Mouse (Mus musculus): Measurements from ENCODE around the gene Ppp1r8.
"Not testable (repeated sequence)": the region's sequence is repeated elsewhere in the genome, so short reads cannot be mapped to it uniquely, and the experiment has no call there.

Gene Ppp1r8

DNA sequence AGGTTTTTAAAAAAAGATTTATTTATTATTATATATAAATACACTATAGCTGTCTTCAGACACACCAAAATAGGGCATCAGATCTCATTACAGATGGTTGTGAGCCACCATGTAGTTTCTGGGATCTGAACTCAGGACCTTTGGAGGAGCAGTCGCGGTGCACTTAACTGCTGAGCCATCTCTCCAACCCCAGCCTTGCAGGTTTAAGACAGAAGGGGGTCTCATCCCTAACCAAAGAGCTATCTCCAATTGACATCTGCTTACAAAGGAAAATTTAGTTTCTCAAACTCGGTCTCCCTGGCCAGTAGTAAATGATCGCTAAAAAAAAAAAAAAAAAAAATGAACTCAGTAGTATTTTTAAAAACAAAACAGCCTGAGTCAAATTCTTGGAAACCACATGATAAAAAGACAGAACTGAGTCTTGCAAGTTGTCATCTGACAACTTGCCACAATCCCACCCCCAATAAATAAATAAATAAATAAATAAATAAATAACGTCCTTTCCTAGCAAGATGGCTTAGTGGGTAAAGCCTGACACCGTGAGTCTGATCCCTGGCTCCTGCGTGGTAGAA lies 36.3 kb downstream of the Ppp1r8 start:
- no peak for DNase-seq

DNA sequence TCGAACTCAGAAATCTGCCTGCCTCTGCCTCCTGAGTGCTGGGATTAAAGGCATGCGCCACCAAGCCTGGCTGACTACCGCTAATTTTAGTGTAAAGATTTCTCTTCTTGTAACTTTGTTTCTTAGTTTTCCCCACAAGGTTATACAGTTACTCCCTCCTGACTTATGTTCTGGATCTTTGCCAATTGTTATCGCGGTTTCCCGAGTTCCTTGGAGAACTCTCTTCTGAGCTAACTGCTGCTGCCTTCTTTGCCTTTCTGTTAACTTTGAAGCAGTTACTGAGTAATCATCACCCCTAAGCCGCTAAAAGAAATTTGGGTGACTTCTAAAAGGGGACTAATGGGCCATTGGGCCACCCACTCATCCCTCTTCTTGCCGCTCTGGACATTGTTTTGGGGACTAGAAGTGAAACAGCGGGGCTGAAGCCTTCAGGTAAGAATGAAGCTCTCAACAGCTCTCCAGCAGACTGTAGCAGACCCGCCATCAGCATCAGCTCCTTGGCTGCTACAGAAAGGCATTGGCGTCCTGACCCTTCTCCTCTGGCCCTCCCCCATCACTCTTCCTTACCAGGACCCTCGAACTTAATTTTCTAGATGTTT lies 37.3 kb downstream of the Ppp1r8 start:
- no peak for DNase-seq

DNA sequence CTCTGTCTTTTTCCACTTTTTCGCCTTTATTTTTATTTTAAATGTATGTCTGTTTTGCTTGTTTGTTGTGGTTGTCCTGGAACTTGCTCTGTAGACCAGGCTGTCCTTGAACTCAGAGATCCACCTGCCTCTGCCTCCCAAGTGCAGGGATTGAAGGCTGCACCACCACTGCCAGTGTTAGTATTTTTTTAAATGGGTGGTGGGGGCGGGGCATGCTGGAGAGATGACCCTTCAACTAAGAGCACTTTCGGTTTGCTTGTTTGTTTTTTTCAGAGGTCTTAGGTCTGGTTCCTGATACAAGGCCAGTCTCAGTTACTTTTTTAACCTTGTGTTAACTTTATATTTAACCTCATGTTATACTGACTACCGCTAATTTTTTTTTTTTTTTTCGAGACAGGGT lies 37.8 kb downstream of the Ppp1r8 start:
- no peak for DNase-seq

DNA sequence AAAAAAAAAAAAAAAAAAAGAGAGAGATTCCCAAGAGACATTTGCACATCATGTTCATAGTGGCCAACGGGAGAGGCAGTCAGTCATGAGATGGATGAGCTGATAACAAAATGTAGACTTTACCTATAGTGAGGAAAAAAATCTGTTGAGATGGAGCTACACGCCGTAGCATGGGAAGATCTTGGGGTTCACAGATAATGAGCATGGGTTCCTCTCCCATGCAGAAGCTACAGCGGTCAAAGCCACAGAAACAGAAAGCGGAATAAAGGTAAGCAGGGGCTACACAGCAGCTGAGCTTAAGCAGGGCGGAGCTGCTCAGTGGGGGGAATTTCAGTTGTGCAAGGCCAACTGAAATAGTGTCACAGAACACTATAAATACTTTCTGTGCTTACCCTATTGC lies 38.6 kb downstream of the Ppp1r8 start:
- peak; percentile 30 to 44 for DNase-seq

DNA sequence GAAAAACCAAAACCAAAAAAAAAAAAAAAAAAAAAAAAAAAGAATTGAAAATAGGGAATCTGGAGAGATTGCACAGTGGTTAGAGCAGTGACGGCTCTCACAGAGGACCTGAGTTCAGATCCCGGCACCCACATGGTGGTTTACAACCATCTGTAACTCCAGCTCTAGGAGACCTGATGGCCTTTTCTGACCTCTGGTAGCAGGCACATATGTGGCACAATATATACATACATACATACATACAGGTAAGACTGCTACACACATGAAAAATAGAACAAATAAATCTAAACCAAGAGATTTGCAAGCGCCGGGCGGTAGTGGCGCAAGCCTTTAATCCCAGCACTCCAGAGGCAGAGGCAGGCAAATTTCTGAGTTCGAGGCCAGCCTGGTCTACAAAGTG lies 39.1 kb downstream of the Ppp1r8 start:
- DNase-seq = no peak

DNA sequence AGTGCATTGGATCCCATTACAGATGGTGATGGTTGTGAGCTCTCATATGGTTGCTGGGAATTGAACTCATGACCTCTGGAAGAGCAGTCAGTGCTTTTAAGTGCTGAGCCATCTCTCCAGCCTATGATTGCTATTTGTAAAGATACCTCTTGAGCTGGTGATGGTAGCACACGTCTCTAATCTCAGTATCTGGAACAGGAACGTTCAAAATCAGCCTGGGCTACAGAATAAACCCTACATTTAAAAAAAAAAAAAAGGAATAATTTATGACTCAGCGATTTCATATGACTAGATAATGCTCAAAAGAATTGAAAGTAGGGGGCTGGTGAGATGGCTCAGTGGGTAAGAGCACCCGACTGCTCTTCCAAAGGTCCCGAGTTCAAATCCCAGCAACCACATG lies 39.8 kb downstream of the Ppp1r8 start:
- no peak for DNase-seq

DNA sequence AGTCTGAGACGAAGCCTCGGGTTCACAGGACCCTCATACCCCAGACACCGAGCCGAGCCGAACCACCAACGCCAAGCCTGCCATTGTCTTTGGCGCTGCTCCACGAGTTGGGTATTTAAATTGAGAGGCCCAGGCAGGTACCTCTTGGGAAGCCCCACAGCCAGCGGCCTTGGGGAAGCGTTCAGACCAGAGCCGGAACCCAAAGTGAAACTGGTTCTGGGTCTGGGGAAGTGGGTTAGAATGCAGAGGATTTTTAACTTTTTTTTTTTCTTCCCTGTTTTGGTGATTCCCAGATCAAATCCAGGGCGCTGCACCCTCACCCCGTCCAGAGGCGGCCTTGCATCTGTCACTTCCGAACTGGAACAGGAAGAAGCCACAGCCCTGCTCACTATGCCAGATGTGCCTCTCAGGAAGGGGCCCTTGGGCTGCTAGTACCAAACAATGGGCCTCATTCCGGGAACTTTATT lies 40.8 kb downstream of the Ppp1r8 start:
- DNase-seq = no peak

DNA sequence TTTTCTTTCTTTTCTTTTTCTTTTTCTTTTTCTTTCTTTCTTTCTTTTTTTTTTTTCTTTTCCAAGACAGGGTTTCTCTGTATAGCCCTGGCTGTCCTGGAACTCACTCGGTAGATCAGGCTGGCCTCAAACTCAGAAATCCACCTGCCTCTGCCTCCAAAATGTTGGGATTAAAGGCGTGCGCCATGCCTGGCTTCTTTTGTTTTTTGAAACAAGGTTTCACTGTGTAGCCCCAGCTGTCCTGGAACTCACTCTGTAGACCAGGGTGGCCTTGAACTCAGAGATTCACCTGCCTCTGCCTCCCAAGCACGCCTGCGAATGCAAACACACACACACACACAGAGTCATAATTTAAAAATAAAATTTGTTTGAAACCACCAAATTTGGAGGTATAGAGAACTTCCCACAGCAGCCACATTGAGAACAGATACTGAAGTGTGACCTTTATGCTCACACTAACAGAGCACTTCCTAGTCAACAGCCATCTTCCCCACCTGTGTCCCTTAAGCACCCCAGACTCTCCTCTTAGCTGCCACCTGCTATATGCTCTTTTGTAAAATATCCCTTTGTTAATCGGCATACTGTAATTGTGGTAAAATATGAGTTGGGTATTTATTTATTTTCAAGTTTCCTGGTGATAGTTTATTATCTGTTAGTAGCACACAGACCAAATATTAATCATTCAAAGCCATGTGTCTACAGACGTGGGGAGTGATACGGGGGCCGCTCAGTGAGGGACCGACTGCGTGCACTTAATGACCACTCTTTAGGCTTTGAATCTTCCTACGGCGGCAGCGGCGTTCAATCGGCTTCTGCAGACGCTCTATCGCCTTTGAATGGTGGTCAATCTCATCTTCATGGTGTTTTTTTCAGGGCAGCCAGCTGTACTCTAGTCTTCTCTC lies 41.5 kb downstream of the Ppp1r8 start:
- no peak for DNase-seq

DNA sequence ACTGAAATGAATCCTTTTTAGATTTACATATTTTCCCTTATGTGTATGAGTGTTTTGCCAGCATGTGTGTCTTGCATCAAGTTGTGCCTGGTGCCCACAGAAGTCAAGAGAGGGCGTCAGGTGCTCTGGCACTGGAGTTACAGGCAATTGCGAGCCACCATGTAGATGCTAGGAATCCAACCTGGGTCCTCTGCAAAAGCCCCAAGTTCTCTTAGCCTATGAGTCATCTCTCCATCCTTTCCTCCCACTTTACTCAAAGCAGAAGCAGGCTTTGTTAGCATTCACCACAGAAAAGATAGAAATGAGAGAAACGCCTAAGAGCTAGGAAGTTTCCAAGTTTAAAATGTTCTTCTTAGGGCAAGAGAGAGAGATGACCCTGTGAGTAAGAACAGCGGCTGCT lies 43.1 kb downstream of the Ppp1r8 start:
- DNase-seq = no peak

DNA sequence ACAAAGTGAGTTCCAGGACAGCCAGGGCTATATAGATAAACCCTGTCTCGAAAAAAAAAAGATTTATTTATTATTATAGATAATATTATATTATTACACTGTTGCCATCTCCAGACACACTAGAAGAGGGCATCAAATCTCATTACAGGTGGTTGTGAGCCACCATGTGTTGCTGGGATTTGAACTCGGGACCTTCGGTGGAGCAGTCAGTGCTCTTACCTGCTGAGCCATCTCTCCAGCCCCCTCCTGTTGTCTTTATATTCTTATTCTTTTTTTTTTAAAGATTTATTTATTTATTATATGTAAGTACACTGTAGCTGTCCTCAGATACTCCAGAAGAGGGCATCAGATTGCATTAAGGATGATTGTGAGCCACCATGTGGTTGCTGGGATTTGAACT lies 44.3 kb downstream of the Ppp1r8 start:
- not testable (repeated sequence) for DNase-seq

DNA sequence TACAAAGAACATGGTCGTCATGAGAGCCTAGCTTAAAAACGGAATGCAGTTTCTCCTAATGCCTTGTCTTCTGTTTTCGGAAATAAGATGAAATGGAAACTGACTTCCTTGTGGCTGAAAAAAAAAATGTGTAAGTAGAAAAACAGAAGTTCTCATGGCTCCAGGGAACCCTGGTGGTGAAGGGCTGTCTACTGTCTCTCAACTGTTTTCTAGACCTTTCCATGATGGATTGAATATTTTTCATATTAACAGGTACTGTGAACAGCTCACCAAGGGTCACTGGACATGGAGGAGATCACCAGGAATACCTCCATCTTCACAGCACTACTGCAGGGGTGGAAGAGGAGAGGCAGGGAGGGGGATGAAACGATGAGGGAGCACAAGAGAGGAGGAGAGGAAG lies 44.9 kb downstream of the Ppp1r8 start:
- no peak for DNase-seq

DNA sequence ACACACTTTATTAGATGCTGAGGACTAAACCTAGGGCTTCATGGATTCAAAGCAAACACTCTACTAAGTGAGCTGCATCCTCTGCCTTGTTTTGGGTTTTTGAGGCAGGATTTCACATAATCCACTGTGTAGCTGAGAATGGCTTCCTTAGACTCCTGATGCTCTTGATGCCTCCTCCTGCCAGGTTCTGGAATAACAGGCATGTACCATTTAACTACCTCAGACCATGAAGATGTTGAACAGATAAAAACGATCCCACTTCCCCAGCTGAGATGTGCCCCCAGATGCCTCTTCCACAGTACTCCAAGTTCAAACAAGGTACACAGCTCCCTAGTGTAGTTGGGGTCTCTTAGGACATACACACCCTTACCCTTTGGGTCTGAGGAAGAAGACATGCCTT lies 45.5 kb downstream of the Ppp1r8 start:
- DNase-seq = no peak

DNA sequence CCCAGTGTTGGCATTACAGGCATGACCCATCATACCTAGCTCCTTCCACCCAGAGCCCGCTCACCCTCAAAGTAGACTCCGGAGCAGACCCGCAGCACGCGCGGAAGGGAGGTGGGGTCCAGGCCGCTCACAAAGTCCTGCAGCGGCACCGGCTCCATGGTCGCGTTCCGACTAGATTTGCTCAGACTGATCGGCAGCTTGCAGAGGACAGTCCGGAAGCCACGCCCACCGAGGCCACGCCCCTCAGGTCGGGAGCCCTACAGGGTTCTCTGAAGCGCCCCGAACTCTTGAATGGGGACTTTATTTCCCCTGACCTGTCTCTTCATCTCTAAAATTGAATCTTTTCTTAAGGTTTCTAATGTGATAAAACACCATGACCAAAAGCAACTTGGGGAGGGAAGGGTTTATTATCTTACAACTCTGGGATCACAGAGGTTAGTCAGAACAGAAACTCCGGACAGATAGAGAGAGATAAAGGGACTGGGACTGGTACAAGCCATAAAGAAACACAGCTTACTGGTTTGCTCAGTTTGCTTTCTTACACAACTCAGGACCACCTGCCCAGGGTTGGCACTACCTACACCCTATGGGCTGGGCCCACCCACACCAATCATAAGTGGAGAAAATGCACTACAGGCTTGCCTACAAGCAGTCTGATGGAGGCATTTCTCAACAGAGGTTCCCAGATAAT lies 46.6 kb downstream of the Ppp1r8 start, which contains the start of gene Themis2:
Gene Themis2 (minus strand): TSS at position 192 of the 691 bp plus-strand sequence.
- DNase-seq = peak; percentile 79 to 80

DNA sequence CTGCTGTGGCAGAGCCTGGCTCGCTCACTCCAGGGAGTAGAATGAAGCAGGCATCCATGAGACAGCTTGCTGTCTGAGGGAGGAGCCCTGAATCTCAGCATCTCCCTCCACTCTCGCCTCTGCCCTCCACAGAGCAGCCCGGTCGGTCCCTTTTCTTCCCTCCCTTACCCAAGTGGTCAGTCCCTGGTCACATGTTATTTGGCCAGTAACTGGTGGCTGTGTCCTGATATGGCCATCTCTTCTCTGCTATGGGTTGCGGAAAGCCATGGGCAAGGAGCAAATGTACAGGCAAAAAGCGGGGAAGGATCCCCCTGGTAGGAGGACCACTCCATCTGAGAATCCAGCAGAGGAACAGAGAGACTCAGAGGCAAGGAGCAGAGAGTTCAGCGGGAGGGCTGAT lies 47.8 kb downstream of the Ppp1r8 start:
- DNase-seq = no peak

DNA sequence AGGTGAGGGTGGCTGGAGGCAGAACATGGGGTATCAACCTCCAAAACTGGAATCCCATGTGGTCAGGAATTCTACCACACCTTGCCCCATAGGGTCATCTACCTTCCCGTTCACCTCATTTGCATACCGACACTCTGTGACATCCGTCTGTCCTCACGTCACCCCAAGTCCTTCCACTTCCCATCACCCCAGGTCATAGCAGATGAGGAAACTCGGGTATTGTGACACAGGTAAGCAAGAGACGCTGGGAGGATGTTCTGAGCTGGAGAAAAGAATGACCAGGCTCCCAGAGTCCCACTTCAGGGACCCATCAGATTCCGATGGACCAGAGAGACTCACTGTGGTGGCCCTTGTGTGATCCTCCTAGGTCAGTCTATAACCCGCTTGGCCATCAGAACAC lies 48.2 kb downstream of the Ppp1r8 start:
- peak; percentile 48 to 59 for DNase-seq

DNA sequence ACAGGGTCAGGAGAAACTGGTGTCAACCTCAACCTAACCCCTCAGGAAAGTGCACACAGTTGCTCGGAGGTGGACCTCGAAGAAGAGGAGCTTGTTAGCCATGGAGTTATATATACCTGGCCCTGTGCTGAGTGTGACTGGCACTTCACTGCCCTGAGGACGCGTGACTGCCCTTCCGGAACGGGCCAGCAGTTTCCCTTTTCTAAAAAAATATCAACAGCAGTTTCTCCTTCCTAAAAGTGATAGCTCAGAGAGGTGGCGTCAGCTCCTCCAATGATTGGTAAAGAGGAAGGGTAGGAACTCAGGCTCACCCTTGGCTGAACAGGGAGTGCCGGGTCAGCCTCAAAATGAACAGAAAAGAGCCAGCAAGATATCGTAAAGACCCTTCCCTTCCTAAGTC lies 48.9 kb downstream of the Ppp1r8 start:
- DNase-seq = peak; percentile 28

DNA sequence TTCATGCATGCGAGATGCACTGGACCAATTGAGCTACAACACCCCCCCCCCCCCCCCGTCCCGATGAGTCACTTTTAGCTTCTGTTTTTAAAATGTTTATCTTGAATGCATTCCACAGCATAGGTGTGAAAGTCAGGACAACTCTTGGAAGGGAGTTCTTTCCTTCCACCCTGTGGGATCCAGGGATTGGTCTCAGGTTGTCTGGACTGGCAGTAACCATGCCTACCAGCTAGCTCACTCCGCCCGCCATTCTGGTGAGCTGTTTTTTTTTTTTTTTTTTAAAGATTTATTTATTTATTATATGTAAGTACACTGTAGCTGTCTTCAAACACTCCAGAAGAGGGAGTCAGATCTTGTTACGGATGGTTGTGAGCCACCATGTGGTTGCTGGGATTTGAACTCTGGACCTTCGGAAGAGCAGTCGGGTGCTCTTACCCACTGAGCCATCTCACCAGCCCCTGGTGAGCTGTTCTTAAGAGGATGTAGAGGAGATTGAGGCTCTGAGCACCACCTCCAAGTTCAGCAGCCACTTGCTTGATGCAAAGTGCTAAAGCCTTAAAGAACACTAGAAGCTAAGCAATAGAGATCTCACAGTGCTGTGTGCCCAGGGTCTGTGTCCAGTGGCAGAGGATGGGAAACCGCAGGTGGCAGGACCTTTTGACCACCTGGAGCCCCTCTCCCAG lies 49.5 kb downstream of the Ppp1r8 start:
- not testable (repeated sequence) for DNase-seq

DNA sequence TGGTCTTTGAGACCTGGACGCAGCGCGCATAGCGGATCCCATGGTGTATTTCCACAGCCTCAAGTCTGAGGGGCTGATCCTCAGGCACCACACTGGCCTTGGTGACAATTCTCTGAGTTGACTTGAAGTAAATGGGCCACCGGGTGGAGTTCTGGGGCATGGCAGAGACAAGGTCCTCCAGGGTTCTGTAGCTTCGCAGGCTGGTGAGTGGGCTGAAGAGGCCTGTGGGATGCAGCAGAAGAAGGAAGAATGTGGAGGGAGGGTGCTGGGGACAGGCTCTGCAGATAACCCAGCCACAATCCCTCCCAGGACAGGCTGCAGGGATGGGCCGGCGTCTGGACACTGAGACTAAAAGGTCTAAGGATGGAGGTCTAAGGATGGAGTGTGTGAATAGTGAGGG lies 53.2 kb downstream of the Ppp1r8 start:
- DNase-seq = no peak

DNA sequence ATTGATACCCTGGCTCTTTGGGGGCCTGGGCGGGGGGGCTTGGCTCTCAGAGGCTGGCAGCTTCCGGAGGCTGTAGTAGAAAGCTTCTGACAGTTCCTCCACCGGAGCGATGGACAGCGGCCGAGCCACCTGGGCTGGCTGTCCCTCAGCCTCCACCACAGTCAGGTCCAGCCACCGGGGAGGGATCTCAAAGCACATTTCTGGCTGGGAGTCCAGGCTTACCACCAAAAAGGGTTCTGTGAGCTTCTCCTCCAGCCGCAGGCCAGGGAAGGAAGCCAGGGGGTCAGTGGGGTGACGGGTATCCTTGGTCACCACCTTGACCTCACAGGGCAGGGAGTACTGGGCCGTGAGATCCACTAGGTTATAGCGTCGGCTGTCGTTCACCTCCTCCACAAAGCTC lies 57.7 kb downstream of the Ppp1r8 start:
- no peak for DNase-seq

DNA sequence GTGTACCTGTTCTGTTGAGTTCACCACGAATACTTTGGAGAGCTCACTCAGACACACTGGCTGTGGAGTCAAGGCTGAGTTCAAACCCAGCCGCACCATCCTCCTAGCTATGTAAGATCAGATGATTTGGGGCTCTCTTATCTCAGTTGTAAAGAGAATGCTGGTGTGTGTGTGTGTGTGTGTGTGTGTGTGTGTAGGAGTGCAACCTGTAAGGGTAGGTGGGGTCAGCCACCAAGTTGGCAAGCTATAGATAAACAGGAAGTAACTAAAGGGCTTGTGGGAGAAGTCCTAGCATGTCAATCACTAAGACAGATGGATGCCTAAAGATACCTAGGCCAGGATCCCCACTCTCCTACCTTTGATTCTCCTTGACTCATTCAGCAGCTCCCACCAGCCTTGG lies 59.2 kb downstream of the Ppp1r8 start:
- no peak for DNase-seq

DNA sequence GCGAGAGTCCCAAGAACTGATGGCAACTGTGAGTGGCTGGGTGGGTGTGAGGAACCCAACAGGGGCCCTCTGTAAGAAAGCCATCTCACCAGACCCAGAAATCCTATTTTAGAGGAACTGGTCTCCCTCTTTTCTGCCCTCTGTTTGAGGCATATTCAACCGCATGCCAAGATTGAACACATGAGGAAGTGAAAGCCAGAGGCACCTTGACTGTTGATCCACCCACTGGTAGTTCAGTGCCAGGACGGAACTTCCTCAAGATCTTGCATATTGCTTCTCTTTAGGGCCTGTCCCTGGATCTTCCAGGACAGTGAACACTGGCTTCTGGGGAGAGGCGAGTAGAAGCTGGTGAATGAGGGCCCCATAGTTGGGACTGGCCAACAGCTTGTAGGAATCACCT lies 62.7 kb downstream of the Ppp1r8 start:
- DNase-seq = peak; percentile 27 to 41

DNA sequence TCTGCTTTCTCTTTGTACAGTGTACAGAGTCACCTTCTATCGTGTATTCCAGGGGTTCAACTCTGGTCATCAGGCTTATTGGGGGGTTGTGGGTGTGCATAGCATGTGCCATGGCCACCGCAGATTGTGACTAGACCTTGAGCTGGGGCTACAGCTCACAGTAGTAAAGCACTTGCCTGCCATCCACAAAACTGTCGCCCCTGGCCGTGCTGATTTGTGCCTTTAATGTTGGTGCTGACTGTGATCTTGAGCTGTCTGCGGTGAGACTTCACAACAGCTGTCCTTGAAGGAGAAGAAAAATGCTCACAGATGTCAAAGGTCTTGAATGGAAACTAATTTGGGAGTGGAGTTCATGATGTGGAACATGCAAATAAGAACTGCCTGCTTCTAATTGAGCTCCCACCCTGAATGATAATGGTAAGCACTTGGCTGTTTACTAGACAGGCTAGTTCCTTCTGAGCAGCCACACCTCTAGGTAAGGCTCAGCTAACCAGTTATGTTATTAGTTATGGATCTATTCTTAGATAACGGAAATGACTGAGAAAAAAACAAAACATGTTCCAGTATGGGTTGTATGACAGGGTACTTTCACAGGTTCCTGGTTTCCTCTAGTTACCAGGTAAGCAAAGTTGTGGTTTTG lies 64.3 kb downstream of the Ppp1r8 start:
- no peak for DNase-seq

Measured in lung, adult 18-20 months (tissue).